Mouse (Mus musculus) cortical plate, adult 2 months (tissue): Measurements from ENCODE around the gene Ccnj.

Experiments
- CTCF ChIP-seq: fragments of 200-500 bp; IDR thresholded peaks from 2 replicates; pipeline ENCODE4 v1.5.1; 2011; ENCODE audit warnings: mild to moderate bottlenecking, control low read depth, low read length; ENCODE audit not compliant: insufficient read depth; ENCODE audit errors: extremely low read depth
- POLR2A ChIP-seq: fragments of 200-500 bp; IDR thresholded peaks from 2 replicates; pipeline ENCODE4 v1.6.1; 2011; ENCODE audit warnings: mild to moderate bottlenecking, low read length, control low read depth; ENCODE audit not compliant: insufficient read depth; ENCODE audit errors: extremely low read depth

DNA sequence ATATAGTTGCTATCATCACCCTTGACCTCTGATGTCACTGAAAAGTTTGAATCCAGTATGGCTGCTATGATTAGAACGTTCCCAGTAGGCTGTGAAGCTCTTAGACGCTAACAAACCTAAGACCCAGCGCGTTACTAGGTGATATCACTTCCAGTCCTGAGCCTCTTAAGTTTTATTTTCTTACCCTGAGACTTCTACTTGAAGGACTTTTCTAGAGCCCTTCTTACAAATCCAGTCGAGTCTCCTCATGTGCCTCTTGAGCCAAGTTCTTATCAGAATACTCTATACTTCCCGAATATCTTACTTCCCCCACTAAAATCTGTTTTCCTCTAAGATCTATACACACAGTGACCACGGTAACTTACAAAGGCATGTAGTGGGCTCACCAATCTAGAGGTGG lies 7.1 kb downstream of the Ccnj start:
- TF ChIP-seq CTCF (no peak), POLR2A (no peak)
